Mouse (Mus musculus) bone marrow macrophage, adult 2 months (primary cell): ENCODE data around the gene Cga.

Experiments used
- CTCF ChIP-seq: IDR thresholded peaks from 2 replicates; pipeline ENCODE4 v1.5.1; 2012; ENCODE audit warnings: low read depth, mild to moderate bottlenecking, low read length, moderate library complexity
- POLR2A ChIP-seq: IDR thresholded peaks from 2 replicates; pipeline ENCODE4 v1.6.1; 2012; ENCODE audit warnings: mild to moderate bottlenecking, low read depth, low read length, borderline replicate concordance

DNA sequence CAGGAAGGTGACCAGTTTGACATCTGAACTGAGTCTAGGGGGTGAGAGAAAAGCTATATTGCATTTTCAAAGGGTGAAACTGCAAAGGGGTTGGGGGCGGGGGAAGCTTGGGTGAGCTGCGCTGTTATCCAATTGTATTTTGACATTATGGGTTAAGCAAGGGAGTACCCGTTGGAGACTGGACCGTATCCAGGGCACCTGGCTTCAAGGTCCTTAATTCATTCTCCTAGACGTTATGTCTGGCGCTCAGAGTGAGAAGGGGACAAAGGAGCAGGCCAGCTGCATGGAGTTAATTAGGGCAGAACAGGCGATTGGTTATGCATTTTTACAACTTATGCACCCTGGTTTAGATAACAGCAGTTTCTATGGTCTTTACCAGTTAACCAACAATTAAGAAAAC, 23.8 kb downstream of the Cga start:
- no peak for TF ChIP-seq CTCF
- TF ChIP-seq POLR2A, result no peak
